Mouse (Mus musculus) CH12.LX (cell line): ENCODE results near the gene Zcwpw1.

Experiments
- CTCF ChIP-seq, 2 experiments: IDR thresholded peaks in 1 of 2; conservative IDR thresholded peaks in 1 of 2; 2 replicates each; pipeline ENCODE4 v1.5.1; 2011 to 2012; ENCODE audit warnings: low read depth in 2 of 2, low read length in 2 of 2, improper control_type of control experiment in 1 of 2, inconsistent platforms in 1 of 2, mild to moderate bottlenecking in 1 of 2, moderate library complexity in 1 of 2
- GABPA ChIP-seq: IDR thresholded peaks from 2 replicates; pipeline ENCODE4 v1.6.1; 2012; ENCODE audit warnings: low read depth, low read length, improper control_type of control experiment, inconsistent platforms; ENCODE audit not compliant: insufficient replicate concordance
- HCFC1 ChIP-seq: IDR thresholded peaks from 2 replicates; pipeline ENCODE4 v1.6.1; 2012; ENCODE audit warnings: low read depth, mild to moderate bottlenecking, inconsistent platforms, low read length, improper control_type of control experiment
- IRF4 ChIP-seq: IDR thresholded peaks from 2 replicates; pipeline ENCODE4 v1.6.1; 2014; ENCODE audit warnings: low read depth, mild to moderate bottlenecking, inconsistent platforms, low read length, improper control_type of control experiment
- KAT2A ChIP-seq: IDR thresholded peaks from 2 replicates; pipeline ENCODE4 v1.6.1; 2012; ENCODE audit warnings: low read length, improper control_type of control experiment, inconsistent platforms; ENCODE audit not compliant: insufficient replicate concordance
- MAFK ChIP-seq: IDR thresholded peaks from 2 replicates; pipeline ENCODE4 v1.6.1; 2011; ENCODE audit warnings: low read length, improper control_type of control experiment; ENCODE audit not compliant: insufficient replicate concordance
- MXI1 ChIP-seq: IDR thresholded peaks from 2 replicates; pipeline ENCODE4 v1.6.1; 2011; ENCODE audit warnings: mild to moderate bottlenecking, low read depth, low read length, improper control_type of control experiment
- POLR2A ChIP-seq: IDR thresholded peaks from 2 replicates; pipeline ENCODE4 v1.6.1; 2011; ENCODE audit warnings: low read depth, mild to moderate bottlenecking, improper control_type of control experiment, low read length
- POLR2AphosphoS2 ChIP-seq: IDR thresholded peaks from 2 replicates; pipeline ENCODE4 v1.6.1; 2011; ENCODE audit warnings: low read depth, low read length, improper control_type of control experiment
- USF1 ChIP-seq: IDR thresholded peaks from 2 replicates; pipeline ENCODE4 v1.6.1; 2014; ENCODE audit warnings: low read depth, mild to moderate bottlenecking, inconsistent platforms, low read length, improper control_type of control experiment

DNA sequence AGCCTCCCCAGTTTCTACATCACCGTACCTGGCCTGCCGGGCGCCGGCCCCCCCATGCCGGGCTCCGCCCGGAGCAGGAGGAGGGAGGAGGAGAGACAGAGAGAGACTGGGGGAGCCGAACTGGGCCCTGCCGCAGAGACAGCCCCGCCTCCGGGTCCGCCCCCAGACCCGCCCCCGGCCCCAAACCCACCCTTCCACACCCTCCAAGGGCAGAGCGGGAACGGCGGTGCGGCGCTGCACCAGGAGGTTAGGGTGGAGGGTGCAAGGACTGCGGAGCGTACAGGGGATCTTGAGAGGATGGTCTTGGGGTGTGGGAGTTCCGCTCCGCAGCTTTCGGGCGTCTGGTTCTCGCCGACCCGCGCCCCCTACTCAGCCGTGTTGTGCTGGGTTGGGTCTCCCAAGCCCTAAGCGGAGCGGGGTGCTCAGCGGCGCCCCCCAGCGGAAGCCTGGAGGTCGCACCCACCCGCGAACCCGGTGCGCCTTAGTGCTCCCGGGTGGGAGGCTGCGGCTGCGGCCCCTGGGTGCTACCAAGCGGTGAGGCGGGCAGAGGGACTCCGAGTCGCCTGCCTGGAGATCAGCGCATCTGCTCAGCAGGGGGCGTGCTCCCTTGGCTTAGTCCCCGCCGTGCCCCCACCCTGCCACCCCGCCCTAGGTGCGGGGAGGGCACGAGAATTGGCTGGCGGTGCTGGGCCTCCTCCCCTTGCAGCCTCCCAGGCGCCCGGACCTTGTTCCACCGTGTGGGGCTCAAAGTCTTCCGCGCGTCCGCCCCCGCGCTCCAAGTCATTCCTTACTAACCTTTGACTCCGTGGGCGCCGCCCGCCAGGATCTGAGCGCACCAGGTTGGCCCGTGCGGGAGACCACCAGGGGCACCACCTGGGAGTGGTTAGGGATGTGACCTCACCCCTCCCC is 46.3 kb upstream of the Zcwpw1 start, which contains the start of gene Nyap1:
- TF ChIP-seq POLR2AphosphoS2: no peak
- no peak; the same call in 1 of the 2 replicates for TF ChIP-seq HCFC1
- TF ChIP-seq KAT2A: no peak
- no peak for TF ChIP-seq USF1
- peak; percentile 34; the same call in 1 of the 2 replicates for TF ChIP-seq POLR2A
- peak in 1 of 2 experiments; percentile 71; a peak in 2 of 4 replicates for TF ChIP-seq CTCF (conservative IDR thresholded peaks at IDR 0.05 in 1 of 2, IDR thresholded peaks at IDR 0.05 in 1 of 2; ENCODE audit: low read depth in 2 of 2, low read length in 2 of 2)
- TF ChIP-seq IRF4: no peak
- TF ChIP-seq MXI1: no peak
- TF ChIP-seq GABPA: no peak
- no peak for TF ChIP-seq MAFK
